Mouse (Mus musculus): ENCODE data around the gene Chrna4.

Gene Chrna4

DNA sequence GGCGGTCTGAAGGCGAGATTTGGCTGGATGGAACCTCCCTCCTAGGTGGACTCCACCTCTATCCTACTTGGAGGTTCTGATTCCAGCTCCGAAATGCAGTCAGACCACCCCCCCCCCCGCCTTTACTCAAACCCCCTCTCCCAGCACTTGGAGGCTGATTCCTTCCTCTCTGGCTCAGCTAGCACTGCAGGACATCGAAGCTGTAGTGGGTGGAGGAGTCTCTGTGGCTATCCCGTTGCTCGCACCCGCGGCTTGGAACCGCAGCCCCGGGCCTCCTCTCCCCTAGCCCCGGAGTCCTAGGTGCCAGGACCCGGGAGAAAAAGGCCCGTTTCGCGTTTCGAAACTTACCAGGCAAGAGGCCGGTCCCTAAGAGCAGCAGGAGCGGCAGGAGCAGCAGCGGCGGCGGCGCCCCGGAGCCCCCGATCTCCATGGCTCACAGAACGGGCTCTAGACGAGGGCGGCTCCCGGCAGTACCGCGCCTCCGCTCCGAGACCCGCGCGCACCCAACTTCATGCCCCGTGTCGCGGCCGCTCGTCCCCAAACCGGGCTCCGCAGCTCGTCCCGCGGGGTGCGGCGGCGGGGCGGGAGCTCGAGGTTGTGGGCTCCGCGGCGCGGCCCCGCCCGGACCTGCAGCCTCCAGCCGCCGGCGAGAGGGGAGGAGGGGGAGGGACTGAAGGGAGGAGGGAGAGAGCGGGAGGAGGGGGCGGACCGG, 4.5 kb downstream of the Chrna4 start:
- no peak for DNase-seq (ENCODE audit: low spot score in 2 of 2)

DNA sequence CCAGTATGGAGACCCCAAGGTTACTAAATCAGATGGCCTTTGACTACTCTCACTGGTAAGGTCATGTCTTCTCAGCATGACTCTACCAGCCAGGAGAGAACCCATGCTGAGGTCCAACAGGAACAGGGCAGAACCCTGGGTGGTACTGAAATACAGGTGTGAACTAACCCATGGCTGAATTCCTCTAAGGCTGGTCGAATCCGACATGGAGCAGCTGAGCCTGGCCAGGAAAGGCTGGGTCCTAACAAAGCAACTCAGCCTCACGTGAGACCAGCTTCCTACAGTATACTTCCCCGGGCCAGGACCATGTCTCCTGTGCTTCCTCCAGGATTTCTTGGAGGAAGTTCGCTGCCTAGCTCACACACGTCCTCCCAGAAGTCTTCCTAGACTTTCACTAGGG, 6.8 kb downstream of the Chrna4 start:
- DNase-seq (ENCODE audit: low spot score in 2 of 2), result no peak

DNA sequence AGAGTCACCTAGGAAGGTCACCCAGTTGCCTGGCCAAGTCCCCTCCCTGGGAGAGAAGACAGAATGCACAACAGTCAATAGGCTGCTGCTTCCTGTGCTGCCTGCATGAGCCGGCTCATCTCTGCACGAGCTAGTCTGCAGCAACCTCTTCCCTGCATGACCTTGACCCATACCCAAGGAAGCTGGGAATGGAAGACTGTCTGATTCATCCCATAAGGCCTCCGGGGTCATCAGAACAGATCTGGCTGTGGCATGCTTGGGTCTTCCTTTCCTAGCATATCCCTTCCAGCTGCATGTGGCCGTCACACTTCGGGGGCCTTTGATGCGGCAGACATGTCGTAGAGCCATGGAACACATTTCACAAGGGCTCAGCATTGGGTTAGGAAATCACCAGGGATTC, 8.2 kb downstream of the Chrna4 start:
- no peak for DNase-seq (ENCODE audit: low spot score in 2 of 2)

DNA sequence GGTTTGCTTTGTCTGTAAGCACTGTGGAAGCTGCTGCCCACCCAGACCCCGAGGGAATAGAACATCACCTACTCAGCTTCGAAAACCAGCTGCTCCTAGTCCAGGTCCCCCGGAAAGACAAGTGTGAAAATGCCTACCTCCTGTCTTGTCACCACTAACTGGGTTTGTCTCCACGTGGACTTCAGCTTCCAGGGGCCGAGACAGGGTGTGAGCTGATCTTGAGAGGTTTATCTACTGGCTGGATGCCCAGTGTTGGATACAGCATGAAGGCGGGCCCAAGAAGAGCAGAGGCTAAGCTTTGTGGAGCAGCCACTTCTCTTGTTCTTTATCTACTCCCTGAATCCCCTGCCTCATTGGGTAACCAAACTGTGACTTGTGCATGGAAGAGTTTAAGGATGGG, 10.0 kb downstream of the Chrna4 start:
- DNase-seq (ENCODE audit: low spot score in 2 of 2), result no peak

DNA sequence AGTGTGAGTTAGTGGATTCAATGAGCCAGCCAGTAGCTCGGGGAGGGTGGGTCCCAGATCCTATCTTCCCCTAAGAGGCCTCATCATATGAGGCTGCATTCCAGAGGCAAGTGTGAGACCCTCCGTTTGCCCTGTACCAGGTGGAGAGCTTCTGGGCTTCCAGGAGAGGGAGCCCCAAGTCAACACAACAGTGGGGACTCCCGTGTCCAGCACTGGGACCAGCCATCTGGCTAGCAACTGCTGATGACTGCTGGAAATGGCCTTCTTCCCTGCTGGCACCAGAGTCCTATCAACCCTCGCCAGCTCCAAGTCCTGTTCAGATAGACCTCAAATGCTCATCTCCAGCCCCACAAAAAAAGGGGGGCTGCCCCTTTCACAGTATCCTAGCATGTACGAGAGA, 10.9 kb downstream of the Chrna4 start:
- DNase-seq (ENCODE audit: low spot score in 2 of 2), result no peak

DNA sequence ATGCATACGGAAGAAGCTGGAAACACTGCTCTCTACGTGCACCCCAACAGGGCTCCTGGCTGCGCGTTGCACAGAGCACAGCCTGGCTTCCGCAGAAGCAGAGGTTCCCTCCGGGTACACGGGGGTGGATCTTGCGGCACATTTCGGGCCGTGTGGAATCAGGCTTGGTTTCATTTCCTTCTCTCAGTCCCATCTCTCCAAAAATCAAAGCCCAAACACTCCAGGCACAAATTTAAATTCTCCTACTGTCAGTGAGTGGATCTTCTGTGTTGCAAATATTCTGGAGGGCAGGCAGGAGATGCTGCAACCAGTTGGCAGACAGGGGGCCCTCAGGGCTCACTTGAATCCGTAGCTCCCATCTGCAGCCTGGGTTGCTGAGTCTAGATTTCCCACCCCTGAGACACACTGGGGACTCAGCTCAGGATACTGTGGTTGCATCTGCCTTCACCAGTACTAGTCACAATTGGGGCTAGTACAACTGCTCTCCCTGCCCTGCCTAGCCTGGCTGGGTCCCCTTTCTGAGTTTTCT, 11.9 kb downstream of the Chrna4 start:
- no peak for DNase-seq (ENCODE audit: low spot score in 2 of 2)

DNA sequence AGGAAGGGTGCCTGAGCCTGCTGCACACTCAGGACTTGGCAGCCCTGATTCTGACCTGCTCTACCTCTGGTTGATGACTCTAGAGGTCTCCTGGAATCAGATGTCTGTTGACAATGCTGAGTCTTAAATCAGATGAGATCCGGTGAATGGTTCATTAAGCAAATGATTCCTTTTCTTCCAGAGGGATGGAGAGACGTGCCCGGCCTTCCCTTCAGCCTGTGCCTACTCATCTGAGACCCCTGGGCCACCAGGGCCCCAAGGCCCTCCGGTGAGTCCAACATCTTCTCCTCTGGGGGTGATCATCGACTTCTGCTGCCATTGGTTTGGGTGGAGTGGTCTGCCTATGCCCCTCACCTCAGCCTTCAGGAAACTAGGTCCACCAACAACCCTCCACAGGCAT, 35.0 kb downstream of the Chrna4 start:
- DNase-seq (ENCODE audit: low spot score in 2 of 2), result no peak

DNA sequence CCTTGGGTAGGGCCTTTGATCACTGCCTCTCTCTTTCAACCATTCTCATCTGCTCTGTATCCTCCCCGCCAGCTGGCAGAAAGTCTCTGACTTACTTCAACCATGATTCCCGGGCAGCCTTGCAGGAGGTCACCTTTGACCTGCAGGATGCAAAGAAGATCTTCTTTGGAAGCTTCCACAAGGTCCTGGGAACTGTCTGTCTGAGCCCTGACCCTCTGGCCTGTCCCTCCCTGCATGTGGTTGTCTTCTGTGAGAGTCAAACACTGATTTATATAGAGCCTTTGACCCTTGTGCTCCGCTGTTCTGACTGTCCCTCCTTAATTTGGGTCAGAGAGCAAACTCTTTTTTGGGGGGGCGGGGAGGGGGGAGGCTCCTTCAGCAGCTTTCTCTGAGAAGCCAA, 36.3 kb downstream of the Chrna4 start:
- DNase-seq (ENCODE audit: low spot score in 2 of 2), result no peak

DNA sequence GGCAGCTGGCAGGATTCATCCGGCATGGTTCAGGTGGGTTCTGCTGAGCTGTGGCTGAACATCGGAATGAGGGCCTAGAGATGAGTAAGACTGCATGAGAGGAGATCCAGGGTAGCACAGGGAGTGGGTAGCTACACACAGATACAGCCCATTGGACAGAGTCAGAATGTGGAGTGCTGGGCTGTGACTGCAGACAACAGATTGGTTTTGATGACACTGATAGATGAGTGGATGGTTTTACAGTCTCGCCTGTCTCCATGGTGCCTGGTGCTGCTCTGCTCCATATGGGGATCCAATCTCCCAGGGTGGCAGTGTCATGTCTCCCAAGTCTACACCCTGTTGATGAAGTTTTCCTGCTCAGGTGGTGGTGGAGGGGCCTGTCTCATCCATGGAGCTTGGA, 46.4 kb downstream of the Chrna4 start:
- no peak for DNase-seq (ENCODE audit: low spot score in 2 of 2)

DNA sequence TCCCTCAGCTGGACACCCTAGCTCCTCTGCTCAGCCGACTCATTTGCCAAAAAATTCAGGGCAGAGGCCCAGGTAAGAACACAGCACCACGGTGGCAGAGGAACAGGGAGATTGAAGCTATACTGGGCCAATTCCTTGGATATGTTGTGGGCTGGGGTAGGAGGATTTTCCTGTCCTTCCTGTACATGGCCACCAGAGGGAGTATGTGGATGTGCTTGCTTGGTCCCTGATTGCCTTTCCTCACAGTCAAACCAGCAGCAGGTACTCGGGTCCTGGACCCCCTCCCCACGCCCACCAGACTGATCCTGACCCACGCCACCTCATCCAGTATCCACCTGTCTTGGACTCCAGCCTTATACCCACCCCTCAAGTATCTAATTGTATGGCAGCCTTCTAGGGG, 46.9 kb downstream of the Chrna4 start:
- peak; percentile 63 to 68 for DNase-seq (ENCODE audit: low spot score in 2 of 2)

DNA sequence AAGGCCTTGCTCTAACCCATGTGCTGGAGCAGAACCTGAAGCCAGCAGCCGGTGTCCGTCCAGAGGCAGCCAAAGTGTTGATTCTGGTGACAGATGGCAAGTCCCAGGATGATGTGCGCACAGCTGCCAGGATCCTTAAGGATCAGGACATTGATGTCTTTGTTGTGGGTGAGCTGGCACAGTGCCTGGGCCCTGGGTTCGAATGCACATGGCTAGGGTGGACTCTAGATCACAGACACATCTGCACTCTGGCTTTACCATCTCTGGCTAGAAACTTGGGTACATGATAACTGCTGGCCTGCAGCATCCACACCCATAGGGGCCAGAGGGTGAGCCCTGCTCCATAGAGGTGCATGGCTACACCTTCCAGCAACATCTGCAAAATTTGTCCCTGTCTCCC, 47.9 kb downstream of the Chrna4 start:
- no peak for DNase-seq (ENCODE audit: low spot score in 2 of 2)

DNA sequence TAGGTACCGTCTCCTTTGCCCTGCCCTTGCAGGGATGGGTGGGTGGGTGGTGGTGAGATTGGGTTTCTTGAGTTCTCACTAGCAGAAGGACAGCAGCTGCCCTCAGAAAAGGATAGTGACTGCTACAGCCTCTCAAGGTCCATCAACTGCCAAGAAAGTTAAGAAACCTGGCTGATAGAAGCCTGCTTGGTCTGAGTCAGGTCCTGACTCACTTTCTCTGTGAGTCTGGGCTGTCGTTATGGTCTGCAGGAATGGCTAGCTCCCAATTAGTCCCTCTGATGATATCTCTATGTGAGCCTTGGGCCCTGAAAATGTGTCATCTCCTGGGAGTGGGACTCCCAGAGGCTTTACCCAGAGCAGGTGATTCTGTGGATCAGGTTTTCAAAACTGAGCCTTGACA, 49.0 kb downstream of the Chrna4 start:
- no peak for DNase-seq (ENCODE audit: low spot score in 2 of 2)

DNA sequence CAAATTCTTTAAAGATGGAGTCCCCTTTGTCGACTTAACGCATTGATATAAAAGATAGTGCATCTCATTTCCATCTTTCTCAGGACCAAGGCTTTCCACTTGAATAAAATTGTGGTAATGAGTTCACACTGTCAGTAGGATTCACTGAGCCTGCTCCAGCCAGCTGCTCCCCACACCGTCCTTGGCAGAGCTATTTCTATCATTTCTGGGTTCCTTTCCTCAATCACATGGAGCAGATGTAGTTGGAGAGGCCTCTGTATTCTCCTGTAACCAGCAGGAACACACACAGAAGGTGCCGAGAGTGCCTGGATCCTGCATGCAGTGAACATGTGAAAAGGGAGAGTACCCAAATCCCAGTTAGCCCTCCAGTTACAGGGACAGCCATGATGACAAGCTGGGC, 53.0 kb downstream of the Chrna4 start:
- no peak for DNase-seq (ENCODE audit: low spot score in 2 of 2)

DNA sequence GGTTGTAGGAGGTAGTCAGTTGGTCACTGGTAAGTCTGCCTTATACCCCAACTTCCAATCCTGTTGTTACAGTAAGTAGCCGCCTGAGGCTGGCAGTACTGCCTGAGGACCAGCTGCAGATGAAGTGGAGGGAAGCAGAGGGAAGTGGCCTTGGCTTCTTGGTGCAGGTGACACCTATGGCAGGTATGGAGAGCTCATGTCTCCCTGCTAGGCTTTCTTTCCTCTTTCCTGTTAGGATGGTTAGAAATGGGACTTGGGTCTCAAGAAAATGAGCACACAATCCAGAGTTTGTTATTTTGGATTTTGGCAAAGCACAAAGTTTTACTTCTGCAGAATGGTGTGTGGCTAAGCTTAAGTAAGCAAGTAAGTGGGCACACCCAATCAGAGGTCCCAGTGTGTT, 54.4 kb downstream of the Chrna4 start:
- no peak for DNase-seq (ENCODE audit: low spot score in 2 of 2)

DNA sequence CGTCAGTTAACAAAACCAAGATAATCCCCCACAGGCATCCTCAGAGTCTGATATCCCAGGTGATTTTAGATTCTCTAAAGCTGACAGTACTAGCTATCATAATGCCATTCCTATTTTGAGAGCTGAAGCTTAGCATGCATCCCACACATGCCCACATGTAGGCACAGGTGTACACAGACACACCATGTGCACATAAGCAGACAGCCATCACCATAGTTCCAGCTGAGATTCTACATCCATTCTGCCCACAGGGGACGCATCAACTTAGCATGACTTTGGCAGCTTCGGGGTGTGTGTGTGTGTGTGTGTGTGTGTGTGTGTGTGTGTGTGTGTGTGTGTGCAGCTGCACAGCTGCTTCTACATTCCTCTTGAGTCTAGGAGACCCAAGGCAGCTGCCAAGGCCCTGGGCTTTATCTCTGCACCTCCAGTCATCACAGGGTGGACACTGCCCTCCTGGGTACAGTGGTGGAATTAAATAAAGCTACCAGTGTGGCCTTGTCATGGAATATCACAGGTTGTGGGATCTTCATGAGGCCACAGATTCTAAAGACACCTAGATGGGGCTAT, 54.9 kb downstream of the Chrna4 start:
- peak in 1 of 2 experiments; percentile 54 for DNase-seq (ENCODE audit: low spot score in 2 of 2)

DNA sequence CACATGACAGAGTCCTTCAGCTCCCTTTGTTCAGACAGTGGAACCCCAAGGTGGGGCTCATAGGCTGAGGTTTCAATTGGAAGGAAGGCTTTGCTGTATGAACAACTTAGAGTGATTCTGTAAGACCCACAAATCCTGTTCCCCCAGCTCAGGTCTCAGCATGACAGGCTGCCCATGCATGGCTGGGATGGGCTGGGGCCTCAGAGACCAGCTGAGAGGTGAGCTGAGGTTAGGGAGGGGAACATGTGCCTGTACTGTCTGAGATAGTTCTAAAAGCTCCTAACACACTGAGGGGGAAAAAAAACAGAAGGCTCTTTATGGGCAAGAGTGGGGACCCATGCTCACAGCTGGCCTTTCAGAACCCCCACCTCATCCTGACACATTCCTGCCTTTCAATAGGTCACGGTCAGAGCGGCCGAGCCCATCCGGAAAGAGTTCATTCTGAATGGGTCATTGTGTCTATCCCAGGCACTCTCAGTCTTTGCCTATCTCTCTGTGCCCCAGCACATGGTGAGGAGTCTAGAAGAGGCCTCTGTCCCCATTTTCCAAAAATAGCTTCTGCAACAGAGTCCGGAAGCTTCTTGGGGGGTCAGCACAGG, 55.8 kb downstream of the Chrna4 start:
- DNase-seq (ENCODE audit: low spot score in 2 of 2), result no peak

DNA sequence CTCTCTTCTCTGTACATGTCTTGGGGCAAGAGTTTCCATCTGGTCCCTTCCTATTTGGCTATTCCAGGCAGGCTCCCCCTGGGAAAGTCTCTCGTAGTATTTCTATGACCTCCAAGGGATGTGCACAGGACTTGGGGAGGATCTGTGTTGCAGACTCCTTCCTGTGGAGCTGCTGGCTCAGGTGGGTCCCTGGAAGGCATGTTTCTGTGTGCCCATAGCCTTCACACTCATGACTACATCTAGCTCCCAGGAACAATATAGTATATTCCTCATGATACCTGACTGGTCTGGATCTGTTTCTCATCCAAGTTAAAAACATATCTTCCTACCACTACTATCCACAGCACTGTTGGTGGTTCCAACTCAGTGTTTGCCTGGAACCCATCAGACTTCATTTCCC, 56.3 kb downstream of the Chrna4 start:
- DNase-seq (ENCODE audit: low spot score in 2 of 2), result no peak

DNA sequence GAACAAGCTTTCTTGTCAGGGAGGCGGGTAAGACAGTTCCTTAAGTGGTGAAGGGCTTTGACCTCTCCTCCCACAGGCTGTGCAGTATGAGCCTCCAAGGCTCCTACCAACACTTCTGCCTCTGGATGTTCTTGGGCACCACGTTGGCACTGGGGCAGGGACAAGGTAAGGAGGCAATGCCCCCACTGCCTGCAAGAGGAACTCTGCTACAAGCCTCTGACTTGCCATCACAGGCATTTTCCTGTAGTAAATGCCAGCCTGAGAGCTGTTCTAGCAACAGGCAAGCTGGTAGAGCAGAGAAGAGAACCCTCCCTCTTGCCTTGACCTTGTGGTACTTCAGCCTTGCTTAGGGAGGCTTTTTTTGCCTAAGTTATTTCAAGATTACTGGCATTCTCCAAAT, 56.9 kb downstream of the Chrna4 start, which contains the start of gene Col20a1:
Gene Col20a1 (plus strand): TSS at position 87 of the 400 bp plus-strand sequence.
- no peak for DNase-seq (ENCODE audit: low spot score in 2 of 2)

DNA sequence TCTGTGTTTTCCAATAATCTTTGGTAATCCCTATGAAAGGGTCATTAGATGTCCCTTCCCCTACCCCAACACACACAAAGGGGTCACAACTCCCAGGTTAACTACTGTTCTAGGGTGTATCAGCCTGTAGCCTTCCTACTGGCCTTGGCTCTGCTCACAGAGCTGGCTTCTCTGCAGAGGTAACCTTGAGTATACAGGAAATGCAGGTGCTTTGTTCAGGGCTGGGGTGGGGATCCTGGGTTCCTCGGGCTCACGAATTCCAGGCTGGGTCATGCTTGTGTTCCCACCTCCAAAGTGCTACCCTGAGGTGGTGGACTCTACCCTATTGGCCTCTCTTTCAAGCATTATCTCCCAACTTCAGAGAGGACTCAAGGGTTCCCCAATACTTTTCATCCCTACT, 57.7 kb downstream of the Chrna4 start:
- no peak for DNase-seq (ENCODE audit: low spot score in 2 of 2)

DNA sequence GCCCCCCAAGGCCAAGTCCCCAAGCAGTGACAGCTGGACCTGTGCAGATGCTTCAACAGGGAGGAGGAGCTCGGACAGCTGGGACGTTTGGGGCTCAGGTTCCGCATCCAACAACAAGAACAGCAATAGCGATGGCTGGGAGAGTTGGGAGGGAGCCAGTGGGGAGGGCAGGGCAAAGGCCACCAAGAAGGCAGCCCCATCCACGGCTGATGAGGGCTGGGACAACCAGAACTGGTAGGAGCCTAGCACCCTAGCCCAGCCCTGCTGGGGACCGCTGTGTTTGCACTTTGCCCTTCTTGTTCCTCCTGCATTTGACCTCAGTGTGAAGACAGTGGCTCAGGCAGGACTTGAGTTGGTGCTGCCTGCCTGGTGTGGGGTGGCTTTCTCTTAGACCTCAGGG, 62.2 kb downstream of the Chrna4 start:
- DNase-seq (ENCODE audit: low spot score in 2 of 2), result no peak

Data from right cerebral cortex, adult 2 months (tissue).